Mouse (Mus musculus): ENCODE measurements around the gene Scnm1.

- TF ChIP-seq CTCF (IDR thresholded peaks at IDR 0.05; ENCODE audit: low read depth) = peak; percentile 89
- TF ChIP-seq EP300 (IDR thresholded peaks at IDR 0.05; ENCODE audit: low read depth) = no peak
Measured at GRCm38 (mm10) chr3:95174011-95174592, 40.3 kb upstream of the Scnm1 start.

Data from heart, postnatal 0 days (tissue).